Mouse (Mus musculus) embryo, embryonic 11 days (tissue): ENCODE data around the gene Nrbp1.
"Not testable (repeated sequence)": the region's sequence is repeated elsewhere in the genome, so short reads cannot be mapped to it uniquely, and the experiment has no call there.

Experiments
- DNase-seq: peaks from one replicate; pipeline ENCODE4 v3.0.0-alpha.2; 2015

The Nrbp1 gene

GRCm38 (mm10) chr5:31216554-31216953 lies 24.1 kb upstream of the Nrbp1 start:
- DNase-seq, result not testable (repeated sequence)

DNA sequence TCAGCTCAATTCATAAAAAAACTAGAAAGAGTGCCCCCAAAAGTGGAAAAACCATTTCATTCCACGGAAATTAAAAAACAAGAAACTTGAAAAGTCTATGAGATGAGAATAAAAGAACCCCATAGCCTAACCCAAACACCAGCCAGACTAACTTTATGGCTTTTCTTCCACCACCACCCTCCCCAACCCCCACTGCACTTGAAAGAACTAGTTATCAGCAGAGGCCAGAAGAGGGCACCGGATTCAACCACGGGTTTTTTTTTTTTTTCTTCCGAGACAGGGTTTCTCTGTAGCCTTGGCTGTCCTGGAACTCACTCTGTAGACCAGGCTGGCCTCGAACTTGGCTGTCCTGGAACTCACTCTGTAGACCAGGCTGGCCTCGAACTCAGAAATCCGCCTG lies 22.4 kb upstream of the Nrbp1 start:
- no peak for DNase-seq

DNA sequence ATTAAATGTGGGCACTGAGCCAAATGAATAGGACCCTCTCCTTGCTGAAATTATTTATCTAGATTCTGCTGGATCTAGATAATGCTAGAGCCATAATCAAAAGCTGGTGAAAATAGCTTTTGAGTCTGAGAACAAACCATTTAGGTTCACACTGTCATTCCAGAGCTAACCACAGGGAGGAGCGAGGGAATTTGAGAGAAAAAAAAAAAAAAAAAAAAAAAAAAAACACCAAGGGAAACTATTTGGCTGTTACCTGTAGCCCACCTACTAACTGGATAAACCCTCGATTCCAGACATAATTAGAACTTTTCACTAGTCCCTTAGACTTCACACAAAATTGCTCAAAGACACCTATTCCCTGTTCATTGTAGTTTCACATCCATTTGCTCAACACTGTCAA lies 21.6 kb upstream of the Nrbp1 start:
- peak; percentile 62 for DNase-seq

- DNase-seq, result no peak
These were observed 21.2 kb upstream of the Nrbp1 start for GRCm38 (mm10) chr5:31219474-31219873.

- peak; percentile 70 for DNase-seq
These were observed 20.7 kb upstream of the Nrbp1 start for GRCm38 (mm10) chr5:31219911-31220447.

- peak; percentile 99 for DNase-seq
These were observed 20.0 kb upstream of the Nrbp1 start, which contains the start of gene Ppm1g for GRCm38 (mm10) chr5:31220448-31221303. Ppm1g (minus strand) TSS chr5:31220687.

GRCm38 (mm10) chr5:31221304-31221945 lies 19.2 kb upstream of the Nrbp1 start:
- DNase-seq, result peak; percentile 82

DNA sequence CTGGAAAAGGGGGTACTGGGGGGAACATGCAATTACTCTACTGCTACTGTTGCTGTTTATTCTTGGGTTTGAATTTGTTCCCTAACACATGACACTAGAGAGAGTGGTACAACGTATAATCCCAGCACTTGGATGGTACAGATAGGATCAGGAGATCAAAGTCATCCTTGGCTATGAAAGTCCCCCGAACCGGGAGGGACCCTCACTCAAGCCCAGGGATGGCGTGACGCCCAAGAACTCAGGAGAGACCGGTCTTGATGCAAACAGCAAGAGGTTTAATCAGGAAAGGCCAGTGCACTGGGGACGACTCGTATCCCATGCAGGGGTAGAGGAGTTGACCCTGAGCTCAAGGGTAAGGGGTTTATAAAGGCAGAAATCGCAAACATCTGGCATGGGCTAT lies 18.0 kb upstream of the Nrbp1 start:
- DNase-seq, result no peak

GRCm38 (mm10) chr5:31226641-31227040 lies 14.0 kb upstream of the Nrbp1 start:
- no peak for DNase-seq

DNA sequence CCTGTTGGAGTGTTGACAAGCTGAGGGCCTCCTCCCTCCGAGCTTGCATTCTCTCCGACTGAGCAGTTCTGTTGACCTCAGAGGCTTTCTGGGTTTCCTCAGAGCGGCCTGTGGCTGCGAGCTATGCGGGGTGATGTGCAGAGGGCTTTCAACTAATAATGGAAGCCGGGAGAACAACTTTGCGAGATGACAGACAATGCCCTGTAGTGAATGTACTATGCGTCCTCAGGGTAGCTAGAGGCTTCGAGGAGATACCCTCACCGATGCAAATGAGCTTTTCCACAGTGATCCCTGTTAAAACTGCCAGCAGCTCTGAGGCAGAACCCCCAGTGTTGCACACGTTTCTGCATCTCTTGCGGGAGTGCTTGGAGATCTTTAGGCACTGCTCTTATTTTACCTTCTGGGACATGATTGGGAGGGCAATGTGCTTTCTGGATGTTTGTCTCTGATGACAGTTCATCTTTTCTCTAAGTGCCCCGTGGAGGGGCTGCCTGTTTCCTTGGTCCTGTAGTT lies 914 bp downstream of the Nrbp1 start:
- no peak for DNase-seq

DNA sequence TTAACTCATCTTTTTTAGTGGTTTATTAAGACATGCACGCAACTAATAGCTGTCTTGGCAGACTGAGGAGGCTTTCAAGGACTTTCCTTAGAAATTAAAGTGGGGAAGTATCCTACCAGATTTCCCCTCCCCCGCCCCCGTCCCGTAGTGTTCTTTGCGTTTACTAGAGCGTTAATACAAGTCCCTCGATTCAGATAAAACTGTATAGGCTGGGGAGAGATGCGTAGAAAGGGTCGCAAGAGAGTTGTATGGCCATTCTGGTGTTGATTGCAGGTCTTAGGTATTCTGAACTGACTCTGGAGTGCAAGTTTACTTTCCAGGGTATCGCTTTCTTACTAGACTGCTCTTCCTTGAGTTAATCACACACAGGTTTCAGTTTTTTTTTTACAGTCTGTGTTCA lies 1.5 kb downstream of the Nrbp1 start:
- DNase-seq, result no peak

DNA sequence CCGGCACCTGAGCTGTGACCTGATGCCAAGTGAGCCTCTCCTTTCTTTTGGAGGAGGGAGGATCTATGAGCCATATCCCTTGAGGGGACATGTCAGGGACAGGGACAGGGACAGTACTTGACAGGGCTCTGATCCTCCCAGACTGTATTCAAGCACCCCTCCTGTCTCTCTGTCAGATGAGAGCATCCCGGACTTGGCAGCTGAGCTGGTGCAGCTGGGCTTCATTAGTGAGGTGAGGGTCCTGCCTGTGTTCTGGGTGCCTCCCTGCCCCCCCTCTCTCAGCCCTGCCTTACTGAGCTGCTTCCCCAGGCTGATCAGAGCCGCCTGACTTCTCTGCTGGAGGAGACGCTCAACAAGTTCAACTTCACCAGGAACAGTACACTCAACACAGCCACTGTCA lies 10.1 kb downstream of the Nrbp1 start:
- DNase-seq, result peak; percentile 23

- peak; percentile 58 for DNase-seq
These were observed 11.0 kb downstream of the Nrbp1 start, which contains the start of gene Krtcap3 for GRCm38 (mm10) chr5:31251541-31252101. Krtcap3 (plus strand) TSS chr5:31251691.

DNA sequence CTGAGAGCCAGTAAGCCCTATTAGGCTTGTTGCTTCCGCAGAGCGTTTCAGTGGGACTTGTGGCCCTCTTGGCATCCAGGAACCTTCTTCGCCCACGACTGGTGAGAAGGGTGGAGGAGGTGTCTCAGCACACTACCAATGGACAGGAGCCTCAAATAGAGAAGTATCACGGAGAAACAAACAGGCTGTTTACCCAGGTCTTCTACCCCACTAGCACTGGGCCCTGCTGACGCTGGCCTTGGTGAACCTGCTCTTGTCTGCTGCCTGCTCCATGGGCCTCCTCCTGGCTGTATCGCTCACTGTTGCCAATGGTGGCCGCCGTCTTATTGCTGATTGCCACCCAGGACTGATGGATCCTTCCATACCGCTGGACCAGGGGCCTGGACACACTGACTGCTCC lies 11.5 kb downstream of the Nrbp1 start:
- no peak for DNase-seq

DNA sequence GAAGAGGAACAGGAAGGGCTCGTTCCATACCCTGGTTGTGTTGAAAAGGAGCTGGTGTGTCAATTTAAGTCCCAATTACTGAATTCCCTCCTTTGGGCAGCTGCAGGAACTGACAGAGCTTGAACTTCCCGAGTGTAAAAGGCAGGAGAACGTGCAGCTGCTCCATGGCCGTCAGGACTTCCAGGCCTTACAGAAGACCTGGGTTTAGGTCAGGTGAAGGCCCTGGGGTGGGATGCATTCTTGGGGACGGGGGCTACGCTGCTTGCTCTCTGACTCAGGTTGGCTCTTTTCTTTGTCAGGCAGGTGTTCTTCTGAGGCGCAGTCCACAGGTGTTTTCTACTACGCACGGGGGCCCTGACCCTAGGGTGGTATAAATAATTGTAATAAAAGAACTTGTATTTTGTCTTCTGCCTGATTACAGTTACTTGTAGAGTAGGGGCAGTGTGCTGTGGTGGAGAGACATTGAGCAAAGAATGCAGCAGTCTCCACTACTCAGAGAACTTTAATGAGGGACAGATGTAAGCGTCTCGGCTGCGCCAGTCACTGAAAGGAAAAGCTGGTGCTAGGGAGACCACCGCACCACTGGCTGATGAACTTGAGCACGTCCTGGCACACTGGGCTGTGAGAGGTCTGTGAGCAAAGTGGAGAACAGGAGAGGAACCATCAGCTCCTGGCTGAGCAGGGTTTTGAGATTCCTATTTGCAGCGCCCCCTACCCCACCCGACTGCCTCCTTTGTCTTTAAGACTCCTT lies 12.3 kb downstream of the Nrbp1 start:
- DNase-seq, result peak; percentile 47

GRCm38 (mm10) chr5:31253806-31254205 lies 13.1 kb downstream of the Nrbp1 start:
- DNase-seq, result no peak

DNA sequence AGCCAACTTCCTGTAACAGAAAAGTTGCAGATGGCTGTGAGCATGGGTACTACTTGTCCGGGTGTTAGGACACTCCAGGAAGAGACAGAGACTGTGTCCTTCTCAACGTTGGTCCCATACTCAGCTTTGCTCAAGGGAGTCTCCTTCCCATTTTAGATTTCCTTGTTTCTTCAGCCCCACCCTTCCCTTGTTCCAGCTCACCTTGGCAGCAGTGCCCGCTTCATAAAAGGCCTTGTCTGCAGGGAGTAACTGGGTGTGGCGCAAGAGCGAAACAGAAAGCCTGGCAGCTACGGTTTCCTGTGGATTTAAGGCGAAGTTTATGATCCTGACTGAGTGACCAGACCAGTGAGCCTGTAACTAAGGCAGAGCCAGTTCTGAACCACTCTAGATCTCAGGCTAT lies 13.8 kb downstream of the Nrbp1 start:
- no peak for DNase-seq

DNA sequence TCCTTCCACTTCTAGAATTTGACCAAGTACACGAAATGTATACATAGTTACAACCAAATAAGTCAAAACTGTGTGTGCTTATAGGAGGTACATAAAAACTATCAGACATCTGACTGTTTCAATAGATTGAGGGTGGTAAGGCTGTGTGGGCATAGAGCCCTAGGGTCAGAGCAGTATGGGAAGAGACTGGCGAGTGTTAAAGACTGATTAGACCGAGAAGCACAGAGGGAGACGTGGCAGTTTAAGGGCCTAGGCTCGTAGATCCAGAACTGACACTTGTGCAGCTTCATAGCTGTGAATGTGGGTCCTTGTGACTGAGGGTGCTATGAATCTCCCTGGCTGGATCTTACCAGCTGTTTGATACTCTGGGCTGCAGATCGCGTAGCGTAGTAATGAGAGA lies 14.2 kb downstream of the Nrbp1 start:
- no peak for DNase-seq

- no peak for DNase-seq
These were observed 14.7 kb downstream of the Nrbp1 start for GRCm38 (mm10) chr5:31255381-31255780.

DNA sequence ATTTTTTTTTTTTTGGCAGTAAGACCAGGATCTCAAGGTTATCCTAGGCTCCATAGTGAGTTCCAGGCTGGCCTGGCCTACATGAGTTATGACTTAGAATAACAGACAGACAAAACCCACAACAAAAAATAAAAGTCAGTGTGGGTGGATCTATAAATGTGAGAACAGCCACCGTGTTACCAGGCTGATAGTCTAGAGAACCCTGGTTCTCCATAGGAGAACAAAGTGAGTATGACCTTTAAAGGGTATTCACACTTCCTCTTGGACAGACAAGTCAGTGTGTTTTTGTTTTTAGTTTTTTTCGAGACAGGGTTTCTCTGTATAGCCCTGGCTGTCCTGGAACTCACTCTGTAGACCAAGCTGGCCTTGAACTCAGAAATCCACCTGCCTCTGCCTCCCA lies 15.3 kb downstream of the Nrbp1 start:
- DNase-seq, result no peak

DNA sequence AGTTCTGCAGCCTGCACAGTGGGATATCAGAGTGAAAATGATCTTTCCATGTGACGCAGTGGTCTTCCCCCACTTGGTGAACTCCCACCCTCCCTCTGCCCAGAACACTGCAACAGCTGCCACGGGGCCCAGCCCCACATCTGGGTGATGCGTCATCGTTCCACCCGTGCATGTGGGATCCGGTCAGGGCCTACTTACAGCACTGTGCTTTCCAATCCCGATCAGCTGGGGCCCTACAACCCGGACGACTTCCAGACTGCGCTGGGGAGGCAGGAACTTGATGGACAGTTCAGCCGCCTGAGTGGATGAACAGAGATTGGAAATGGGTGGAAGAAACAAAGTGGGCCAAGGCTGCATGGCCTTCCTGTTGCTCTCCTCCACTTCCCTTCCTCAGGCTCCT lies 17.0 kb downstream of the Nrbp1 start:
- DNase-seq, result no peak

- no peak for DNase-seq
These were observed 25.4 kb downstream of the Nrbp1 start for GRCm38 (mm10) chr5:31266101-31266500.

- DNase-seq, result no peak
These were observed 27.0 kb downstream of the Nrbp1 start for GRCm38 (mm10) chr5:31267686-31268085.
